Mouse (Mus musculus): ENCODE measurements around the gene Tead1.

- TF ChIP-seq CTCF (IDR thresholded peaks at IDR 0.05; ENCODE audit: low read depth, low read length) (no peak), GATA2 (IDR thresholded peaks at IDR 0.05; ENCODE audit: borderline replicate concordance, low read depth, low read length) (no peak)
Measured at GRCm38 (mm10) chr7:112644701-112645100, 34.4 kb upstream of the Tead1 start.
